Mouse (Mus musculus) limb, embryonic 11.5 days (tissue): ENCODE measurements at regions not wholly inside any gene's neighbourhood (a gene's known extent, or its start where the extent isn't known, plus 50 kb on each side); places are given as distances from the start of the nearest gene placed in this dataset.

Experiments used
- ATAC-seq: fragments of 200-750 bp; cut with Nextera tagmentation; 2 replicates; pipeline ENCODE4 v1.8.0; 2017; ENCODE audit warnings: low read depth; ENCODE audit not compliant: insufficient number of reproducible peaks, low FRiP score, low TSS enrichment
- DNase-seq: peaks from one replicate; pipeline ENCODE4 v3.0.0-alpha.2; 2015; ENCODE audit warnings: low spot score
- H3K27ac ChIP-seq: fragments of 300-500 bp; sonication (generic); replicated peaks from 2 replicates; pipeline ENCODE4 v1.5.1; 2014; ENCODE audit warnings: low read depth, mild to moderate bottlenecking, low read length
- H3K27me3 ChIP-seq: fragments of 300-500 bp; sonication (generic); 2 replicates; pipeline ENCODE4 v1.6.1; 2014; ENCODE audit warnings: mild to moderate bottlenecking, low read length, mixed read lengths; ENCODE audit not compliant: control insufficient read depth, insufficient read depth
- H3K36me3 ChIP-seq: fragments of 300-500 bp; sonication (generic); 2 replicates; pipeline ENCODE4 v1.6.1; 2014; ENCODE audit warnings: mild to moderate bottlenecking, low read length, moderate library complexity, mixed read lengths; ENCODE audit not compliant: control insufficient read depth, insufficient read depth
- H3K4me1 ChIP-seq: fragments of 300-500 bp; sonication (generic); 2 replicates; pipeline ENCODE4 v1.6.1; 2014; ENCODE audit warnings: low read length, mixed read lengths; ENCODE audit not compliant: control insufficient read depth, insufficient read depth
- H3K4me2 ChIP-seq: fragments of 300-500 bp; sonication (generic); 2 replicates; pipeline ENCODE4 v1.6.1; 2014; ENCODE audit warnings: low read depth, mild to moderate bottlenecking, moderate library complexity; ENCODE audit not compliant: severe bottlenecking
- H3K4me3 ChIP-seq: fragments of 300-500 bp; sonication (generic); 2 replicates; pipeline ENCODE4 v1.5.1; 2014; ENCODE audit warnings: low read depth, low read length
- H3K9ac ChIP-seq: fragments of 300-500 bp; sonication (generic); 2 replicates; pipeline ENCODE4 v1.6.1; 2014; ENCODE audit warnings: mild to moderate bottlenecking, low read length
- H3K9me3 ChIP-seq: fragments of 300-500 bp; sonication (generic); 2 replicates; pipeline ENCODE4 v1.6.1; 2016; ENCODE audit warnings: low read length; ENCODE audit not compliant: control insufficient read depth
- WGBS: fragments of 180-500 bp; shearing (Covaris S2); extraction: QIAGEN DNeasy Blood & Tissue Kit; methylation state at CpG from one replicate; pipeline ENCODE4 v1.1.7; 2014; 5-methylcytosine and 5-hydroxymethylcytosine counted together

GRCm38 (mm10) chr6:31776841-31777240, 213.1 kb upstream of the Podxl start:
- Histone ChIP-seq H3K4me3 (no peak overlapping the region), H3K36me3 (no peaks in the 10 kb centered on the region), H3K4me2 (no peak overlapping the region), H3K27me3 (no peaks in the 10 kb centered on the region), H3K9ac (no peak overlapping the region), H3K27ac (no peak overlapping the region), H3K9me3 (no peaks in the 10 kb centered on the region), H3K4me1 (no peaks in the 10 kb centered on the region)
- 69% methylated on average over 3 of the region's 3 CpGs for WGBS
- no peak for DNase-seq
- no peak for ATAC-seq

- DNase-seq (no peak), ATAC-seq (no peak)
- H3K27me3 ChIP-seq, result no peaks in the 10 kb centered on the region
- H3K4me3 ChIP-seq, result no peak overlapping the region
- no peaks in the 10 kb centered on the region for H3K36me3 ChIP-seq
- H3K9me3 ChIP-seq, result no peaks in the 10 kb centered on the region
- H3K4me2 ChIP-seq, result no peak overlapping the region
- H3K4me1 ChIP-seq, result no peaks in the 10 kb centered on the region
- H3K27ac ChIP-seq, result no peak overlapping the region
- H3K9ac ChIP-seq, result no peak overlapping the region
- 87% methylated on average over 2 of the region's 2 CpGs for WGBS
These were observed 208.1 kb upstream of the Podxl start for GRCm38 (mm10) chr6:31771916-31772315.

GRCm38 (mm10) chr6:31745589-31745988, 181.8 kb upstream of the Podxl start:
- no peaks in the 10 kb centered on the region for H3K27me3 ChIP-seq
- no peak overlapping the region for H3K9ac ChIP-seq
- 79% methylated on average over 1 of the region's 1 CpGs for WGBS
- DNase-seq (no peak), ATAC-seq (no peak)
- no peaks in the 10 kb centered on the region for H3K4me1 ChIP-seq
- no peaks in the 10 kb centered on the region for H3K36me3 ChIP-seq
- H3K4me2 ChIP-seq, result no peak overlapping the region
- no peaks in the 10 kb centered on the region for H3K9me3 ChIP-seq
- no peak overlapping the region for H3K4me3 ChIP-seq
- no peak overlapping the region for H3K27ac ChIP-seq

GRCm38 (mm10) chr6:31731391-31731790, 167.6 kb upstream of the Podxl start:
- no peaks in the 10 kb centered on the region for H3K9me3 ChIP-seq

GRCm38 (mm10) chr6:31719614-31720013, 155.8 kb upstream of the Podxl start:
- no peak for ATAC-seq
- Histone ChIP-seq H3K4me3 (no peak overlapping the region), H3K9me3 (no peaks in the 10 kb centered on the region), H3K27ac (no peak overlapping the region), H3K9ac (no peak overlapping the region), H3K4me1 (no peaks in the 10 kb centered on the region), H3K4me2 (no peak overlapping the region), H3K27me3 (no peaks in the 10 kb centered on the region), H3K36me3 (no peaks in the 10 kb centered on the region)
- 79% methylated on average over 9 of the region's 9 CpGs for WGBS
- no peak for DNase-seq

More at GRCm38 (mm10) chr6:31731391-31731790, 167.6 kb upstream of the Podxl start:
- no peaks in the 10 kb centered on the region for H3K4me1 ChIP-seq
- 84% methylated on average over 4 of the region's 4 CpGs for WGBS
- ATAC-seq (no peak), DNase-seq (no peak)
- H3K27me3 ChIP-seq, result no peaks in the 10 kb centered on the region
- H3K36me3 ChIP-seq, result no peaks in the 10 kb centered on the region
- no peak overlapping the region for H3K27ac ChIP-seq
- no peak overlapping the region for H3K4me3 ChIP-seq
- H3K4me2 ChIP-seq, result no peak overlapping the region
- H3K9ac ChIP-seq, result no peak overlapping the region

- no peak overlapping the region for H3K4me3 ChIP-seq
- H3K9ac ChIP-seq, result no peak overlapping the region
- no peaks in the 10 kb centered on the region for H3K27me3 ChIP-seq
- H3K27ac ChIP-seq, result no peak overlapping the region
- no peaks in the 10 kb centered on the region for H3K9me3 ChIP-seq
- no peaks in the 10 kb centered on the region for H3K4me1 ChIP-seq
- no peak overlapping the region for H3K4me2 ChIP-seq
- 81% methylated on average over 4 of the region's 4 CpGs for WGBS
- no peaks in the 10 kb centered on the region for H3K36me3 ChIP-seq
- DNase-seq (no peak), ATAC-seq (no peak)
These were observed 155.1 kb upstream of the Podxl start for GRCm38 (mm10) chr6:31718843-31719242.

- Histone ChIP-seq H3K9ac (no peak overlapping the region), H3K4me1 (no peaks in the 10 kb centered on the region), H3K27ac (no peak overlapping the region), H3K27me3 (no peaks in the 10 kb centered on the region), H3K9me3 (no peaks in the 10 kb centered on the region), H3K4me2 (no peak overlapping the region), H3K4me3 (no peak overlapping the region), H3K36me3 (no peaks in the 10 kb centered on the region)
- WGBS, result 26% methylated on average over 12 of the region's 12 CpGs
- no peak for ATAC-seq
- DNase-seq, result peak; percentile 87
These were observed 153.8 kb upstream of the Podxl start for GRCm38 (mm10) chr6:31717531-31717930.

GRCm38 (mm10) chr6:31707256-31707655, 143.5 kb upstream of the Podxl start:
- Histone ChIP-seq H3K4me2 (no peak overlapping the region), H3K27ac (no peak overlapping the region), H3K9me3 (no peaks in the 10 kb centered on the region), H3K4me1 (no peaks in the 10 kb centered on the region), H3K36me3 (no peaks in the 10 kb centered on the region), H3K4me3 (no peak overlapping the region), H3K27me3 (no peaks in the 10 kb centered on the region), H3K9ac (no peak overlapping the region)
- ATAC-seq (no peak), DNase-seq (no peak)
- 74% methylated on average over 3 of the region's 3 CpGs for WGBS

GRCm38 (mm10) chr6:31704191-31704590, 140.4 kb upstream of the Podxl start:
- 84% methylated on average over 6 of the region's 6 CpGs for WGBS
- Histone ChIP-seq H3K27ac (no peak overlapping the region), H3K4me3 (no peak overlapping the region), H3K4me2 (no peak overlapping the region), H3K36me3 (no peaks in the 10 kb centered on the region), H3K9me3 (no peaks in the 10 kb centered on the region), H3K27me3 (no peaks in the 10 kb centered on the region), H3K4me1 (no peaks in the 10 kb centered on the region), H3K9ac (no peak overlapping the region)
- ATAC-seq, result no peak
- DNase-seq, result no peak
